Mouse (Mus musculus) liver, embryonic 13.5 days (tissue): ENCODE data around the gene Itga4. TPM values are rescaled to one million over a fixed set of nuclear protein-coding genes. Genes with fewer than 3 reads are reported as not detected.

ENCODE experiments used
- ATAC-seq: fragments of 200-750 bp; cut with Nextera tagmentation; 2 replicates; pipeline ENCODE4 v1.8.0; 2017; ENCODE audit warnings: low read depth, mild to moderate bottlenecking, moderate number of reproducible peaks, moderate library complexity
- DNase-seq: peaks from one replicate; pipeline ENCODE4 v3.0.0; 2022
- H3K27ac ChIP-seq: fragments of 300-500 bp; sonication (generic); 2 replicates; pipeline ENCODE4 v1.5.1; 2015; ENCODE audit warnings: moderate library complexity, mild to moderate bottlenecking, inconsistent platforms
- H3K27me3 ChIP-seq: fragments of 300-500 bp; sonication (generic); 2 replicates; pipeline ENCODE4 v1.6.1; 2015; ENCODE audit warnings: mild to moderate bottlenecking, inconsistent platforms
- H3K36me3 ChIP-seq: fragments of 300-500 bp; sonication (generic); 2 replicates; pipeline ENCODE4 v1.6.1; 2015; ENCODE audit warnings: mild to moderate bottlenecking, inconsistent platforms
- H3K4me1 ChIP-seq: fragments of 300-500 bp; sonication (generic); replicated peaks from 2 replicates; pipeline ENCODE4 v1.6.1; 2015; ENCODE audit warnings: inconsistent platforms
- H3K4me2 ChIP-seq: fragments of 300-500 bp; sonication (generic); 2 replicates; pipeline ENCODE4 v1.6.1; 2015; ENCODE audit warnings: inconsistent platforms, mild to moderate bottlenecking, moderate library complexity
- H3K4me3 ChIP-seq: fragments of 300-500 bp; sonication (generic); replicated peaks from 2 replicates; pipeline ENCODE4 v1.5.1; 2015; ENCODE audit warnings: mild to moderate bottlenecking, inconsistent platforms
- H3K9ac ChIP-seq: fragments of 300-500 bp; sonication (generic); 2 replicates; pipeline ENCODE4 v1.6.1; 2015; ENCODE audit warnings: mild to moderate bottlenecking, inconsistent platforms
- H3K9me3 ChIP-seq: fragments of 300-500 bp; sonication (generic); replicated peaks from 2 replicates; pipeline ENCODE4 v1.6.1; 2016; ENCODE audit warnings: inconsistent platforms
- WGBS: fragments of 180-500 bp; shearing (Covaris S2); methylation state at CpG from one replicate; pipeline ENCODE4 v1.1.7; 2015; ENCODE audit not compliant: insufficient replicate concordance; 5-methylcytosine and 5-hydroxymethylcytosine counted together
- polyA plus RNA-seq: library from polyadenylated mRNA; unstranded; fragments of >200 nt; fragmentation: Nextera tagmentation; extraction: Ambion mirVana; gene quantifications from 2 replicates; pipeline ENCODE4 v1.2.1, GENCODE M21; 2015

The Itga4 gene
- 24.8 and 30.1 TPM in 2 replicates for polyA plus RNA-seq

DNA sequence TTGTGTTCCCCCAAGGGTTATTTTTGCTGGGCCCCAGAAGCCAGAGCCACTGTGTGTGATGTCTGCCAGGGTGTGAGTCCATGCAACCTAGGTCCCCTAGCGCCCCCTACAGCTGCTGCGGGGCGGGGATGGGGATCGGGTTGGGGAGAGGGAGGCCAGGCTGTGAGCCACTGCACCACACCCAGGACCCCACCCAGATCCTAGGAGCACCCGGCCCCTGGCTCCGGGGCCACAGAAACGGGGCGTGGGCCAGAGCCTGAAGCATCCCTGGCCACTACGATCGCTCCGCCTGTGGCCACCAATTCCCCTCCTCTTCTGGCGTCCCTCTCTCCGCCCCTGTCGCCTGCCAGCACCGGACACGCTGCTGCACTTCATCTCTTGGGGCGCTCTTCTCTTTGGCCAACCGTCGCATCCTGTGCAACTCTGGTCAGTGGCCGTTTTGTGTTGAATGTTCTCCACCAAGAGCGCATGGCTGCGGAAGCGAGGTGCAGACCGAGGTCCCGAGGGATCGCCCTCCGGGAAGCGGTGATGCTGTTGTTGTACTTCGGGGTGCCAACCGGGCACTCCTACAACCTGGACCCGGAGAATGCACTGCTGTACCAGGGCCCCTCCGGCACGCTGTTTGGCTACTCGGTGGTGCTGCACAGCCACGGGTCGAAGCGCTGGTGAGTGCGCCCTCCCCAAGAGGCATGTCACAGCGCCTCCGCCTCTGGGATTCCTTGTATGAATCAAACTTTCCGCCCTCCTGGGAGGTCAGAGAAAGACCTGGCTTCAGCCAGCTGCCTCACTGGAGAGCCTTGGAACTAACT, at the start of gene Itga4:
Itga4 (plus strand) TSS at position 235 of the 809 bp plus-strand sequence.
- peak within 1 kb of the TSS; percentile 76 for H3K4me2 ChIP-seq
- ATAC-seq (peak; percentile 86), DNase-seq (peak; percentile 97)
- H3K9me3 ChIP-seq, result no peaks in the 10 kb centered on the region
- H3K4me1 ChIP-seq, result peaks cover 66% of the 10 kb centered on the region
- H3K9ac ChIP-seq, result peak within 1 kb of the TSS; percentile 93
- peak within 1 kb of the TSS; percentile 83 for H3K4me3 ChIP-seq
- H3K27ac ChIP-seq, result peak within 1 kb of the TSS; percentile 93
- under 1% methylated on average over 41 of the region's 41 CpGs for WGBS
- no peaks in the 10 kb centered on the region for H3K27me3 ChIP-seq
- no peaks in the 10 kb centered on the region for H3K36me3 ChIP-seq

DNA sequence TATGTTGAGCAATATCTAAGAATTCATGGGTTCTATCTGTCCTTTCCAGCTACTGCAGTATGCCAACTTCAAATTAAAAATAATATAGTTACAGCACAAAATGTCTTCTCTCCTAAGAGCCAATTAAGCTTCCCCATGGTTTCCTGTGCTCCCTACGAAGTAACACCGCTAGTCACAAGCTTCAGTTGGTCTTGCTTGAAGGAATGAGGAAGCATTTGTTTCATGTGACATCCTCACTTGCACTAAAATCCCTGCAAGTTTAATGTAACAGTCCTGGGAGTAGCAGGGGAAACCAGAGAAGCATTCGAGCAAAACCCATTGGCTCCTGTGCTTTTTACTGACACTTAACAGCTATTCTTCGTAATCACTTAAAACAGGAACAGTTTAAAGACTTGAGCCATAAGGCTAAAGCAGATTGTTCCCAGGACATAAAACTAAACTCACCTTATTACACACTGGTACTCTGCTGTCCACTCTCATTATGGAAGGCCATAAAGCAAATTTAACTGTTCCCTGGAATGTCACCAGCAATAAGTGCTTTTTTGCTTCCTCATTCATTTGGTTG, 49.0 kb upstream of the Itga4 start:
- H3K9ac ChIP-seq, result no peak overlapping the region
- peaks cover 8% of the 10 kb centered on the region for H3K4me1 ChIP-seq
- no peaks in the 10 kb centered on the region for H3K36me3 ChIP-seq
- no peak overlapping the region for H3K4me3 ChIP-seq
- WGBS, result 58% methylated on average over 4 of the region's 4 CpGs
- ATAC-seq (no peak), DNase-seq (no peak)
- H3K9me3 ChIP-seq, result no peaks in the 10 kb centered on the region
- no peak overlapping the region for H3K27ac ChIP-seq
- H3K27me3 ChIP-seq, result no peaks in the 10 kb centered on the region
- H3K4me2 ChIP-seq, result no peak overlapping the region

DNA sequence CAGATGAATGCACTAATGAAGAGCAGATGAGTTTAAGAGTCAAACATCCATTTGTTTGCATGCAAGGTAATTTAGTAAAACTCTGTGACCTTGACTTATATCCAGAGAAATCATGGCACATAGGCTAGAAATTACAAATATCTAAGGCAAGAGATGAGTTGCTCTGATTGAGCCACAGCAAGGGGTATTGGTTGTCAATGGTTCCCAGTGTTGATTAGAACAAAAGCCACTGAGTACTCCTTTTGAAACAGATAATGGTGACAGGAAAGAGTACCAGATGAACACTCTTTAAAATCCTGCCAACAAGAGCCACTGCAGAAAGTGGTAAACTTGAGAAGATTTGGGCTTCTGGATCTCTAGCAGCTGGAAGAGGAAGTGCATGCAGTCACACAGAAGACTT, 40.2 kb upstream of the Itga4 start:
- Histone ChIP-seq H3K4me2 (no peak overlapping the region), H3K4me3 (no peak overlapping the region), H3K36me3 (no peaks in the 10 kb centered on the region), H3K27ac (no peak overlapping the region), H3K9me3 (no peaks in the 10 kb centered on the region), H3K9ac (no peak overlapping the region), H3K27me3 (no peaks in the 10 kb centered on the region), H3K4me1 (no peaks in the 10 kb centered on the region)
- DNase-seq, result no peak
- no peak for ATAC-seq

DNA sequence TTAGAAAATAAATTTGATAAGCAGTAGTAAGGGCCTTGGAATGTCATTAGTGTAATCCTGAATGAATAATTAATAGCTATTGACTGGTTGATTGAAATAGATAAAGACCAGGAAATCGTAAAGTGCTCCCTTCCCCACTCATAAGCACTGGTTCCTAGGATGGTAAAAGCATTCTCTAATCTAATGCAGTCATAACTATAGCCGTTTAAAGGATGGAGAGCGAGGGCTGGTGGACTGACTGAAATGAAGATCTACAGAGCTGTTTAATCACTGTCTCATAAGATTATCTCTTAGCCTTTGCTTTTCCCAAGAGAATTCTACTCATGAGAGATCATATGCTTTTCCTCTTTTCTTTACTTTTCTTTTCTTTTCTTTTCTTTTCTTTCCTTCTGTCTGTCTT, 39.7 kb upstream of the Itga4 start:
- DNase-seq (no peak), ATAC-seq (no peak)
- no peaks in the 10 kb centered on the region for H3K4me1 ChIP-seq
- no peaks in the 10 kb centered on the region for H3K27me3 ChIP-seq
- no peak overlapping the region for H3K9ac ChIP-seq
- H3K36me3 ChIP-seq, result no peaks in the 10 kb centered on the region
- H3K4me2 ChIP-seq, result no peak overlapping the region
- H3K27ac ChIP-seq, result no peak overlapping the region
- H3K4me3 ChIP-seq, result no peak overlapping the region
- H3K9me3 ChIP-seq, result no peaks in the 10 kb centered on the region
- WGBS, result 54% methylated on average over 3 of the region's 3 CpGs

DNA sequence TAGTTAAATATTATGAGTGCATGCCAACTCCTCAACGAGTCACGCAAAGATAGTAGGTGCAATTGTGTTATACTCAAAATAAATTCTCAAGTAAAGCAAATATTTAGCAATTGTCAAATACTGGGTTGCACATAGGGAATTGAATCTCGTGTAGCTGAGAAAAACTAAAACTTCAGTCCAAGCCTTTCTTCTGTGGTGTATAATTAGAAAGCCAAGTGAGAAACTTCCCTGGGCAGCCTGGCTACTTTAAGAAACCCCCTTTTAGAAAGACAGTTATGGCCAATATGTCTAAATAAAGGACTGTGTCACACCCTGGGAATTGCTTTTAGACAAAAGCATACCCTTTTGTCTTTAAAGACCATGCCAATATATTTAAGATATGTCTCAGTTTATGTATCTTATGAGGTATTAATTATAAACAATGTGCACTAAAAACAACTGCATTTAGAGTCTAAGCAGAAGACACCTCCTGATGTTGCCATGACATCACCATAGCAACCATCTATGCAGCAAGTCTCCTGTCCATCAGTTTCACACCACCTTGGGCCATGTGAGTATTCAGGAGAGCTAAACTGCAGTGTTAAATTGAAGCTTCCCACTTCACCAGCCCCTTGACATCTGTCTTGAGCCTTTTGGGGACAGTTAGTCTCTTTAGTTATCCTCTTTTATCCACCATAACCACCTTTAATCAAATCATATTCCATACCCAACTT, 30.4 kb upstream of the Itga4 start:
- H3K4me2 ChIP-seq, result no peak overlapping the region
- no peaks in the 10 kb centered on the region for H3K36me3 ChIP-seq
- no peak overlapping the region for H3K9ac ChIP-seq
- no peaks in the 10 kb centered on the region for H3K9me3 ChIP-seq
- H3K4me1 ChIP-seq, result no peaks in the 10 kb centered on the region
- H3K4me3 ChIP-seq, result no peak overlapping the region
- no peaks in the 10 kb centered on the region for H3K27me3 ChIP-seq
- ATAC-seq, result no peak
- no peak for DNase-seq
- H3K27ac ChIP-seq, result no peak overlapping the region
- 61% methylated on average over 3 of the region's 3 CpGs for WGBS

DNA sequence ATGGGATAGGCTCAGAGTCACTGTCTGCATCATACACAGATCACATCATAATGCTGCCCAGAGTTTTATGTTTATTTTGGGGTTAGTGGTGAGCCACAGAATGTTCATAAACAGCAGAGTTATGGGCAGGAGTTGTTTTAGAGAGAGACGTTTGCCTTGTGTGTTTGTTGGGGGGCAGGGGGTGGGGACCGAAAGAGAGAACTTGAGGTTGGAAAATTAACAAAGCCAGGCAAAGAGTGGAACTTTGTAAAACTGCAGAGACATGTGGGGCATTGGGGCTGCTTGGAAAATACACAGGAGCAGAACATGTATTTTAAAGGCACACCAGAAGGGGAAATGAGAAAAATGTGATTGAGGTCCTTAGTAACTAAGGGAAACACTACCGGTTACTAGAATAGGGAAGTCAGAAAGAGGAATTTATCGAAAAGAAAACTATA, 27.4 kb upstream of the Itga4 start:
- Histone ChIP-seq H3K27ac (no peak overlapping the region), H3K4me3 (no peak overlapping the region), H3K36me3 (no peaks in the 10 kb centered on the region), H3K4me2 (no peak overlapping the region), H3K4me1 (no peaks in the 10 kb centered on the region), H3K9me3 (no peaks in the 10 kb centered on the region), H3K9ac (no peak overlapping the region), H3K27me3 (no peaks in the 10 kb centered on the region)
- no peak for DNase-seq
- 30% methylated on average over 4 of the region's 4 CpGs for WGBS
- ATAC-seq, result no peak

DNA sequence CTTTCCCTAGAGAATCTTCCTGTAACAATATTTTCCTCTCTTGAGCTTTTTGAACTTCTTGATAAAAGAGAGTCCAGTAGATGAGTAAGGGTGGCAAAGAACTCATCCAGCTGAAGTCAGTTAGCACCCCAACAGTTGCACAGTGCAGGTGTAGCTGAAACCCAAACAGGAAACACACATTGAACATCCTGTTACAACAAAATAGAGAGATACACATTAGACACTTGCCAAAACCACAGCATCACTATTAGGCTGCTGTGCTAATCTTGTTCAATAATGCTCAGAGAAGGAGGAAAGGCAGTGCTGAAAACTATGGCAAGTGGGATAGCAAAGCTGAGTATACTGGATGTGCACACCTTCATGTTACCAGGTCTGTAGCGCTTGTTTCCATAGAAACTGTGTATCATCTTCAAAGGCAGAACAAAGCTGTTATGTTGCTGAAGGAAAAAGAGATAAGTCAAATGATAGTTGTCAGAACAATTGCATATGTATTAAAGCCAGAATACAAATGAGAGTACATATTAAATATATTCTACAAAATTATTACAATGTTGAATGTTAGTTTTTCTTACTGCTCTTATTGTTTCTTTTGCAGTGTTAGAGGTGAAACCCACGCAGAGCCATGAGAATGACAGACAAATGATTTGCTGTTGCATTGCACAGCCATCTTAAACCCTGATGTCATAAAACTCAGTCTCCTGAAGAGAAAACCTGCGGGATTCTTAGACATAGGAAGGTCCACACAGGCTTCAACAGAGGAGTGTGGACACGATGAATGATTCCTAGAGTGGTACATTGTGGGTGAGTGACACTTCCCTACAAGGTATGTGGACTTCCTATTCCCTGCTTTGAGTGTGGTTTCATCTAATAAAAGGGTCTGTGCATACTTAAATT, 23.9 kb upstream of the Itga4 start:
- ATAC-seq (no peak), DNase-seq (no peak)
- no peak overlapping the region for H3K27ac ChIP-seq
- H3K4me2 ChIP-seq, result no peak overlapping the region
- no peak overlapping the region for H3K9ac ChIP-seq
- H3K36me3 ChIP-seq, result no peaks in the 10 kb centered on the region
- no peaks in the 10 kb centered on the region for H3K9me3 ChIP-seq
- 70% methylated on average over 4 of the region's 4 CpGs for WGBS
- peaks cover 12% of the 10 kb centered on the region for H3K4me1 ChIP-seq
- H3K4me3 ChIP-seq, result no peak overlapping the region
- H3K27me3 ChIP-seq, result no peaks in the 10 kb centered on the region

DNA sequence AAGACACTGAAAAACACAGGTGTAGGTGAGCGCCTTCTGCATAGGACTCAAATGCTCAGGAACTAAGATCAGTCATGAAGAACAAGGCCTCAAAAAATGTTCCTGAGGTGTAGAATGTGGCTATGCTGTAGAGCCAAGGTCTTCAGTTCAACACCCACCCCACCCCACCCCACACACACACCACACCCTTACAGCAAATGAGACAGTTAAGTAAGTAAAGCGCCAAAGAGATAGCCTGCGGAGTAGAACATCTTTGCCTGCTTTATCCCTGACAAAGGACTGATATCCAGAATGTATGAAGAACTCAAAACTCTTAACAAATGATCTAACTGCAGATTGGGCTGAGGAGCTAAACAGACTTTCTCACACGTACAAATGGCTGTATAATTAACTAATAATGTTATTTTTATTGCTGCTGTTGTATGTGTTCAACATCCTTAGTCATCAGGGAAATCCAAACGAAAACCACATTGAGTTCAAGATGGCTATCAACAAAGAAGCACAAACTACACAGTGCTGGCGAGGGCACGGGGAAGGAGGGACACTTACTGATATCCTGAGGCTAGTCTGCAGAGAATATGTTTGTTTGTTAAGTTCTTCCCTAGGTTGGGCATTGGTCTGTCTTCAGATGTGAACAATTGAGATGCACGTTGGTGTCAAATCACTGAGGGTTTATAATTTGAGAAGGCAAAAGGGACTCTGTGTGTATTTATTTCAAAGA, 19.3 kb upstream of the Itga4 start:
- Histone ChIP-seq H3K9me3 (no peaks in the 10 kb centered on the region), H3K4me2 (no peak overlapping the region), H3K27ac (no peak overlapping the region), H3K36me3 (no peaks in the 10 kb centered on the region), H3K4me1 (peaks cover 14% of the 10 kb centered on the region), H3K4me3 (no peak overlapping the region), H3K9ac (no peak overlapping the region), H3K27me3 (no peaks in the 10 kb centered on the region)
- DNase-seq, result no peak
- peak; percentile 87 for ATAC-seq
- WGBS, result 35% methylated on average over 8 of the region's 8 CpGs

DNA sequence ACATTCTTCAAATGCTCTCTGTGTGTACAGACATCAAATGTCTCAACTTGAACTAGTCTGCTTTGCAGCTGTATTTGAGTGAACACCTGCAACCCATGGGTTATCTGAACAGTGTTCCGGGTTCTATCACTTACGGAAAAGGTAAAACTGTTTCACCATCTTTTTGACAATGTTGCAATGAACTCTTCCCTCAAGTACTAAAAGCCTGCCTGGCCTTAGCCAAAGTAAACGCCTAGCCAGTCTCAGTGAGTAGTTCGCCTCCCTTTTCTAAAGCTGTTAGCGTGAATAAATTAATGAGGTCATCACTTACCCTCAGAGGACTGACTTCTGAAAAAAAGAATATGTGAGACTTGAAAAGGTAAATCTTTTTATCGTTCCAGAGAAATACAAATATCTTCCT, 18.0 kb upstream of the Itga4 start:
- Histone ChIP-seq H3K4me3 (no peak overlapping the region), H3K27me3 (no peaks in the 10 kb centered on the region), H3K4me1 (peaks cover 19% of the 10 kb centered on the region), H3K9me3 (no peaks in the 10 kb centered on the region), H3K4me2 (no peak overlapping the region), H3K36me3 (no peaks in the 10 kb centered on the region), H3K27ac (no peak overlapping the region), H3K9ac (no peak overlapping the region)
- WGBS, result 80% methylated on average over 6 of the region's 6 CpGs
- no peak for DNase-seq
- no peak for ATAC-seq

DNA sequence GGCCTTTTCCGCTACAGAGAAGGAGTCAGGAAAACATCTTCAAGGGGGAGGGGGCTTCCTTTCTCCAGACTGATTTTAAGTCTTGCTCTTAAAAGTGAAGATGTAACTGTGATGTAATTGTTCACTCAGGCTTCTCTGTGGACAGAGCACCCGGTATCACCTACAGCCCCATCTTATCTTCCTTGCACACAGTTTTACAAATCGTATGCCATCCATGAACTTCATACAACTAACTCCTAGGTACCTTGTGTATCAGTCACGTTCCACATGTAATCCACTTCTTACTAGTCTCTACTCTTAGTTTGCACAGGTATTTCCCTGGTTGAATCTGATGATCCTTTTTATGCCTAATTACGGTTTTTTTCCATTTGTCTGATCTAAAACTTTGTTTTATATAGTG, 10.9 kb upstream of the Itga4 start:
- Histone ChIP-seq H3K27ac (no peak overlapping the region), H3K4me2 (no peak overlapping the region), H3K9me3 (no peaks in the 10 kb centered on the region), H3K36me3 (no peaks in the 10 kb centered on the region), H3K4me3 (no peak overlapping the region), H3K4me1 (peaks cover 26% of the 10 kb centered on the region), H3K27me3 (no peaks in the 10 kb centered on the region), H3K9ac (no peak overlapping the region)
- ATAC-seq (peak; percentile 92), DNase-seq (no peak)
- 24% methylated on average over 5 of the region's 5 CpGs for whole genome bisulfite sequencing
